Mouse (Mus musculus): ENCODE data around the gene Lpcat3. TPM values are rescaled to one million over a fixed set of nuclear protein-coding genes. Genes with fewer than 3 reads are reported as not detected.

The Lpcat3 gene
- polyA plus RNA-seq, 1 experiment from 2014 or later: 38.5 TPM

- Histone ChIP-seq H3K36me3 (peaks cover 55% of the 10 kb centered on the region), H3K27me3 (no peaks in the 10 kb centered on the region), H3K9ac (no peak overlapping the region), H3K27ac (no peak overlapping the region), H3K9me3 (no peaks in the 10 kb centered on the region), H3K4me1 (replicated peaks) (peaks cover 5% of the 10 kb centered on the region; the same call in 1 of the 2 replicates), H3K4me2 (no peak overlapping the region), H3K4me3 (no peak overlapping the region)
- ATAC-seq (ENCODE audit: low FRiP score): no peak
- WGBS: 86% methylated on average over 4 of the region's 4 CpGs
Measured at GRCm38 (mm10) chr6:124699366-124699765, 36.5 kb downstream of the Lpcat3 start.

DNA sequence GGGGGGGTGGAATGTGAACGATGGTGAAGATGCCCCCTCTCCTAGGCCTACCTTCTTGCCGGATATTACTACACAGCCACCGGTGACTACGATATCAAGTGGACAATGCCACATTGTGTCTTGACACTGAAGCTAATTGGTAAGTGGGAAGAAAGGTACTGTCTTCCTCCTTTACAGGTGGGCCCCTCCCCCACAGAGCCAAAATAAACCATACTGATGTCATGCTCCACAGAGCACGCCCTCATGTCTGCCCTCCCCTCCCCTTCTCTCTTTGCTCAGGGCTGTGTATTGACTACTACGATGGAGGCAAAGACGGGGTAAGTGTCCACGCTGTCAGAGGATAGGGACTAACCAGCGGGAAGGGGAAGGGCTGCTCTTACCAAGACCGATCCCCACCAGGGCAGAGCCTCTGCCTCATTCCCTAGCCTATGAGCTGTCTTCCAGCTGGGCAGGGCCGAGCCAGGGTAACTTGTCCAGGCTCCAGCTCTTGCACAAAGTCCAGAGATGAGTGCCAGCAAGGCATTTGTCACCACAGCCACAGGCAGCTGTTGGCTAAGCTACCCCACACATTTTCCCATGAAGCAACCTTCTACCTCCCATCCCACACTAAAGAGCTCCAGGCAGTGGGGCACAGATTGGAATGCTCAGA lies 37.3 kb downstream of the Lpcat3 start:
- H3K27ac ChIP-seq: no peak overlapping the region
- no peaks in the 10 kb centered on the region for H3K27me3 ChIP-seq
- H3K9ac ChIP-seq: no peak overlapping the region
- H3K9me3 ChIP-seq: no peaks in the 10 kb centered on the region
- H3K4me2 ChIP-seq: no peak overlapping the region
- ATAC-seq (ENCODE audit: low FRiP score): peak; percentile 21; the same call in 1 of the 2 replicates
- 91% methylated on average over 11 of the region's 11 CpGs for WGBS
- no peak overlapping the region for H3K4me3 ChIP-seq
- no peaks in the 10 kb centered on the region for H3K4me1 ChIP-seq (replicated peaks)
- H3K36me3 ChIP-seq: peaks cover 62% of the 10 kb centered on the region

DNA sequence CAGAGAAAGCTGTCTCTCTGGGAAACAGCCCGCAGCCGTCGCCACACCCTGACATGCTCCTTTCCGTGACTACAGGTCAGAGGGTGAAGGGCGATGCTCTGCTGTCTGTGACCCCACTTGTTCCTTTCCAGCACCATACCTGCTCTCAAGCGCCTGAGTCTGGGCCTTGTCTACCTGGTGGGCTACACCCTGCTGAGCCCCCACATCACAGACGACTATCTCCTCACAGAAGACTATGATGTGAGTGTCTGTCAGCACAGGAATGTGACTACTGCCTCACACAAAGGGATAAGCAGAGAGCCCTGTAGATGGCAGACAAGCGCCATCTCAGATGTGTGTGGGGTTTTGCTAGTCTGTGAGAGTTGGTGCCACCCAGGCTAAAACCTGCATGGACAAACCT lies 38.5 kb downstream of the Lpcat3 start:
- 82% methylated on average over 8 of the region's 8 CpGs for WGBS
- H3K9ac ChIP-seq: no peak overlapping the region
- ATAC-seq (ENCODE audit: low FRiP score): no peak
- no peaks in the 10 kb centered on the region for H3K4me1 ChIP-seq (replicated peaks)
- H3K4me3 ChIP-seq: no peak overlapping the region
- H3K27me3 ChIP-seq: no peaks in the 10 kb centered on the region
- no peak overlapping the region for H3K4me2 ChIP-seq
- H3K9me3 ChIP-seq: no peaks in the 10 kb centered on the region
- no peak overlapping the region for H3K27ac ChIP-seq
- H3K36me3 ChIP-seq: peaks cover 75% of the 10 kb centered on the region

DNA sequence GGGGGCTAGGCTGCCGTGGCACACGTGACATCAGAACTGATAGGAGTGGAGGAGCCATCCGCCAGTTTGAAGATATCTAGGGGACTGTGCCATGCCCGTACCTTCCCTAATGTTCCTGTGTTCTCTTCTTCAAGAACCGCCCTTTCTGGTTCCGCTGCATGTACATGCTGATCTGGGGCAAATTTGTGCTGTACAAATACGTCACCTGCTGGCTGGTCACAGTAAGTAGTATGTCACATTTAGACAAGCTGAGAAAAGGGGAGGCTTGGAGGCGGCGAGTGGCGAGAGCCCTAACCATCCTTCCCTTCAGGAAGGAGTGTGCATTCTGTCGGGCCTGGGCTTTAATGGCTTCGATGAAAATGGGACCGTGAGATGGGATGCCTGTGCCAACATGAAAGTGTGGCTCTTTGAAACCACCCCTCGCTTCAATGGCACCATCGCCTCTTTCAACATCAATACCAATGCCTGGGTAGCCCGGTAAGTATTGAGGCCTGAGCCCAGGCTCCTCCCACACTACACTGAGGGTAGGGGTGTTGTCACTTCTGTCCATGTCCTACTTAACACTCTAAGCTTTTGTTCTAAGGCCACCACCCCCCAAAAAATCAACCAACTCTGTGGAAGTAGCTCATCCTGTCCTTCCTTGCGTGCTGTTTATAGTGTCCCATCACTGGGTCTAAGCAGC lies 39.4 kb downstream of the Lpcat3 start:
- Histone ChIP-seq H3K4me2 (no peak overlapping the region), H3K4me1 (replicated peaks) (no peaks in the 10 kb centered on the region), H3K36me3 (peaks cover 78% of the 10 kb centered on the region), H3K4me3 (no peak overlapping the region), H3K9me3 (no peaks in the 10 kb centered on the region), H3K27ac (no peak overlapping the region), H3K27me3 (no peaks in the 10 kb centered on the region), H3K9ac (no peak overlapping the region)
- 0 out of 2 replicates have a peak, but pooled peaks have one; percentile 4 for ATAC-seq (ENCODE audit: low FRiP score)
- WGBS: 94% methylated on average over 17 of the region's 17 CpGs

DNA sequence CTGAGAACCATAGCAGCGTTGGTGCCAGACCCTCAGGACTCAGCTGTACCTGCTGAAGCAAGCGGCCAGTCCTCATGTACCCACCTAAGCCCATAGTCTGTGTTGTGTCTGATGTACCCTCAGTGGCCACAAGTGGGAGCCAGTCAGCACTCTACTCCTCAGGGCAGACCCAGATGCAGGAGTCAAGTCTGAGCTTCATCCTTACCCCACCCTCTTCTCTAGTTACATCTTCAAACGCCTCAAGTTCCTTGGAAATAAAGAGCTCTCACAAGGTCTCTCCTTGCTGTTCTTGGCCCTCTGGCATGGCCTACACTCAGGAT lies 39.9 kb downstream of the Lpcat3 start:
- WGBS: 52% methylated on average over 3 of the region's 3 CpGs
- Histone ChIP-seq H3K9ac (no peak overlapping the region), H3K4me3 (no peak overlapping the region), H3K27me3 (no peaks in the 10 kb centered on the region), H3K4me2 (no peak overlapping the region), H3K36me3 (peaks cover 82% of the 10 kb centered on the region), H3K4me1 (replicated peaks) (no peaks in the 10 kb centered on the region), H3K9me3 (no peaks in the 10 kb centered on the region), H3K27ac (no peak overlapping the region)
- peak; percentile 67 for ATAC-seq (ENCODE audit: low FRiP score)

- Histone ChIP-seq H3K4me1 (replicated peaks) (no peaks in the 10 kb centered on the region), H3K4me2 (no peak overlapping the region), H3K36me3 (peaks cover 84% of the 10 kb centered on the region), H3K4me3 (no peak overlapping the region), H3K27me3 (no peaks in the 10 kb centered on the region), H3K27ac (no peak overlapping the region), H3K9me3 (no peaks in the 10 kb centered on the region), H3K9ac (no peak overlapping the region)
- WGBS: 86% methylated on average over 7 of the region's 7 CpGs
- ATAC-seq (ENCODE audit: low FRiP score): no peak
Measured at GRCm38 (mm10) chr6:124703789-124704188, 41.0 kb downstream of the Lpcat3 start.

DNA sequence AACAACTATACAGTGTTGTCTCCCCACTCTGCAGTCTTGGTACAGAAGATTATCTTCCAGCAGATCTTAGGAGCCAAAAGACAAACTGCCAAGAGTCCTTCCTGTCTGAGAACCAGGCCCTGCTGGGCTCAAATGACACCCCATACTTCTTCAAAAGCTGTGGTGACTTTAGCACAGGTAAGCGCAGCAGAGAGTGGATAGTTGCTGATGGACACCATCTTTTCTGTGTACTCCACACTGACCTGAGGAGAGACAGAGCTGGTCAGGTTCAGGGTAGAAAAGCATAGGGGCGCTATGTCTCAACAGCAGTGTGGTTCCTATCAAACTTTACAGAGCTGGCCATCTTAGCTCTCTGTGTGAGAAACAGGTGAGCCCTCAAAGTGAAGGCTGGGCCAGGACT lies 41.6 kb downstream of the Lpcat3 start:
- Histone ChIP-seq H3K36me3 (peaks cover 78% of the 10 kb centered on the region), H3K4me1 (replicated peaks) (peaks cover 3% of the 10 kb centered on the region), H3K27ac (no peak overlapping the region), H3K4me3 (no peak overlapping the region), H3K4me2 (no peak overlapping the region), H3K27me3 (no peaks in the 10 kb centered on the region), H3K9me3 (no peaks in the 10 kb centered on the region), H3K9ac (no peak overlapping the region)
- ATAC-seq (ENCODE audit: low FRiP score): no peak
- 94% methylated on average over 2 of the region's 2 CpGs for WGBS

DNA sequence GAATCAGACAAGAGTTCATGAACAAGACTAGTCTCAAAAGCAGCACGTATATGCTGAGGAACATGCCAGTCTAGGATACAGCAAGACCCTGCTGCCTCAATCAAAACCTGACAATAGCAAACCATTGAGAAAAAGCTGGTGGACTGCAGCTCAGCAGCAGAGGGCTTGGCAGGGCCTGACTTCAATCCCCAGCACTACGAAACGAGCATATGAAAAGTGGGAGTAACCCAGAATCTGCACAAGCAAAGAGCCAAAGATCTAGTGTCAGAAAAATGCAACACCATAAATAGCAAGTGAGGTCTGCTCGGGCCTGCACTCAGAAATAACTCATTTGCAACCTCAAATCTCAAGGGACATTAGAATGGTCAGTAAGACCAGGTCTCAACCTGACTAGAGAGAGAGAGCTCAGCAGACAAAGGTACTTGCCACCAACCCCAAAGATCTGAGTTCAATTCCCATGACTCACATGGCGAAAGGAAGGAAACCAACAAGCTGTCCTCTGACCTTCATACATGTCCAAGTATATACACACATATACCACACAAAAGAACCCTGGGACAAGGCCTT lies 43.3 kb downstream of the Lpcat3 start:
- Histone ChIP-seq H3K36me3 (peaks cover 62% of the 10 kb centered on the region), H3K9ac (no peak overlapping the region), H3K4me2 (no peak overlapping the region), H3K27me3 (no peaks in the 10 kb centered on the region), H3K9me3 (no peaks in the 10 kb centered on the region), H3K4me1 (replicated peaks) (peaks cover 20% of the 10 kb centered on the region), H3K27ac (no peak overlapping the region), H3K4me3 (no peak overlapping the region)
- WGBS: 89% methylated on average over 5 of the region's 5 CpGs
- no peak for ATAC-seq (ENCODE audit: low FRiP score)

DNA sequence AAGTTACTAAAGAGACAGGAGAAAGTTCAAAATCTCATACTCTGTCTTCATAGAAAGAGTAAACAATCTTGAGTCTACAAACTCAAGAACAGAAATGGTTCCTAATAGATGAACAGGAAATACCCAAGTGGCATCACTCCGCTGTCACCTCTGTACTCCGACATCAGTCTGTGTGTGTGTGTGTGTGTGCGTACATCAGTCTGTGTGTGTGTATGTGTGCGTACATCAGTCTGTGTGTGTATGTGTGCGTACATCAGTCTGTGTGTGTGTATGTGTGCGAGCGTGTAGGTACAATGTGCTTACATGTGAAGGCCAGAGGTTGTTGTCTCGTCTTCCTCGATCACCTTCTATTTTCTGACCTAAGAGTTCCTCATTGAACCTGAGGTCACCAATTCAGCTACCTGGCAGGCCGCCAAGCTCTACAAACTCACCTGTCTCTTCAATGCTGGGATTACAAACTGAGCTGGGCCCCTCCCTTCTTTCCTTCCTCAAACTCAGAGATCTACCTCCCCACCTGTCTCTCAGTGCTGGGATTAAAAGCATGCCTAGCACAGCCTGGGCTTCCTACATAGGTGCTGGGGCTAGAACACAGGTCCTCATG lies 45.6 kb downstream of the Lpcat3 start:
- Histone ChIP-seq H3K4me2 (no peak overlapping the region), H3K27me3 (no peaks in the 10 kb centered on the region), H3K9ac (no peak overlapping the region), H3K4me1 (replicated peaks) (peaks cover 31% of the 10 kb centered on the region), H3K36me3 (peaks cover 43% of the 10 kb centered on the region), H3K4me3 (no peak overlapping the region), H3K27ac (no peak overlapping the region), H3K9me3 (no peaks in the 10 kb centered on the region)
- no peak for ATAC-seq (ENCODE audit: low FRiP score)
- 96% methylated on average over 10 of the region's 10 CpGs for WGBS

GRCm38 (mm10) chr6:124711824-124712782 lies 49.3 kb downstream of the Lpcat3 start, which contains the start of the genes Emg1 and Phb2:
Emg1 (minus strand) TSS chr6:124712178.
Phb2 (plus strand) TSS chr6:124712336.
- Histone ChIP-seq H3K9me3 (no peaks in the 10 kb centered on the region), H3K9ac (peak within 1 kb of the TSS; percentile 96), H3K4me3 (peak within 1 kb of the TSS; percentile 96), H3K4me1 (replicated peaks) (peaks cover 40% of the 10 kb centered on the region), H3K27me3 (no peaks in the 10 kb centered on the region), H3K36me3 (peaks cover 46% of the 10 kb centered on the region), H3K27ac (peak within 1 kb of the TSS; percentile 88), H3K4me2 (peak within 1 kb of the TSS; percentile 99)
- ATAC-seq (ENCODE audit: low FRiP score): peak; percentile 97
- under 1% methylated on average over 75 of the region's 76 CpGs for WGBS

DNA sequence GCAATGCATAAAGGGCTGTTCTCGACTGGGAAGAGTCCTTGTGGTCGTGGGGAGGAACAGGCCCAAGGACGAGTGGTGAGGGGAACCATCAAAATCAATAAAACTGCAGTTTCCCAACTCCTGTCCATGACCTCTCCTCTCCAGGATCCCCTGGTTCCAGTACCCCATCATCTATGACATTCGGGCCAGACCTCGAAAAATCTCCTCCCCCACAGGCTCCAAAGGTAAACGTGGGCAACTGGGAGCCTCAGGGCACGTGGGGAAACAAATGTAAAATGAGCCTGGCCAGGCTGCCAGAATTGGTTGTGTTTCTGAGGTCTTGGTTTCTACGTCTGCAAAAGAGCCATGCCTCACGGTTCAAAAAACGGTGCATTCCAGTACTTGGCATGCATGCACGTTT lies 50.1 kb downstream of the Lpcat3 start:
- H3K9me3 ChIP-seq: no peaks in the 10 kb centered on the region
- H3K27me3 ChIP-seq: no peaks in the 10 kb centered on the region
- no peak for ATAC-seq (ENCODE audit: low FRiP score)
- peak overlapping the region; percentile 99 for H3K4me2 ChIP-seq
- peak overlapping the region; percentile 96 for H3K4me3 ChIP-seq
- peak overlapping the region; percentile 88 for H3K27ac ChIP-seq
- peaks cover 40% of the 10 kb centered on the region for H3K4me1 ChIP-seq (replicated peaks)
- WGBS: 21% methylated on average over 11 of the region's 11 CpGs
- H3K9ac ChIP-seq: peak overlapping the region; percentile 96
- H3K36me3 ChIP-seq: peaks cover 49% of the 10 kb centered on the region

Measured in hindbrain, embryonic 13.5 days (tissue).